Mouse (Mus musculus) spleen, adult 2 months (tissue): ENCODE results near the gene Mcur1.

Experiments used
- CTCF ChIP-seq: fragments of 200-500 bp; IDR thresholded peaks from 2 replicates; pipeline ENCODE4 v1.5.1; 2011; ENCODE audit warnings: mild to moderate bottlenecking, inconsistent platforms; ENCODE audit not compliant: insufficient read depth, insufficient read length, insufficient replicate concordance; ENCODE audit errors: extremely low read depth
- POLR2A ChIP-seq: fragments of 200-500 bp; IDR thresholded peaks from 2 replicates; pipeline ENCODE4 v1.6.1; 2011; ENCODE audit warnings: low read depth, low read length, inconsistent platforms

GRCm38 (mm10) chr13:43537854-43538253 lies 22.1 kb downstream of the Mcur1 start:
- TF ChIP-seq POLR2A (no peak), CTCF (no peak)
